In genomic region chr12:111668457-111668912, GRCm38 (mm10) we compare ENCODE assay signal across 8 mouse cellular contexts. TPM values are rescaled to one million over a fixed set of nuclear protein-coding genes. Genes with fewer than 3 reads are reported as not detected.
DNase-seq lines count a peak whose midpoint lies in the region; TF ChIP-seq lines count a peak whose summit lies in the region.

No protein-coding gene starts in this region.

- intact Hi-C loops in gastrocnemius, adult 2 months (cut with DNase I), result loop anchor here (1.0 to 5.0 kb wide), 3 partner anchors 28 to 334 kb away; no protein-coding TSS in a partner anchor

- no peaks in the 10 kb centered on the region for H3K9me3 ChIP-seq in megakaryocyte, embryonic 14.5 days

- TF ChIP-seq CTCF in gastrocnemius, adult 2 months (IDR thresholded peaks at IDR 0.05), result peak; percentile 97

- H3K4me1 ChIP-seq in megakaryocyte, embryonic 14.5 days, result peaks cover 95% of the 10 kb centered on the region

- DNase-seq in WW6 (ENCODE audit: low read depth, low spot score), result peak; percentile 80
- DNase-seq in cerebellum, postnatal 4 days (ENCODE audit: low spot score in 2 of 2), result peak; percentile 97 to 98
- peak; percentile 97 for DNase-seq in gastrocnemius, adult 2 months
- DNase-seq in hindlimb bud, embryonic 11.5 days (ENCODE audit: extremely low spot score, low read depth, low spot score), result peak; percentile 86
- peak; percentile 92 to 93 for DNase-seq in left cerebral cortex, adult 8-10 months (ENCODE audit: low spot score in 2 of 2)
- DNase-seq in right cerebral cortex, postnatal 10 days (ENCODE audit: low spot score in 2 of 2), result peak; percentile 95 to 97
- DNase-seq in urinary bladder, postnatal 25 days (ENCODE audit: low spot score), result peak; percentile 99

- H3K27ac ChIP-seq in gastrocnemius, adult 2 months, result peak overlapping the region; percentile 94

- peaks cover 32% of the 10 kb centered on the region for H3K27me3 ChIP-seq in megakaryocyte, embryonic 14.5 days (replicated peaks)

- peak overlapping the region; percentile 83 for H3K4me3 ChIP-seq in gastrocnemius, adult 2 months
- peak overlapping the region; percentile 92 for H3K4me3 ChIP-seq in megakaryocyte, embryonic 14.5 days (replicated peaks)

- H3K36me3 ChIP-seq in megakaryocyte, embryonic 14.5 days (replicated peaks; ENCODE audit: low read length), result peaks cover 19% of the 10 kb centered on the region

RNA-seq across cellular contexts. Expression of gene Ckb, which starts 3.7 kb away (rescaled TPM):
- total RNA-seq in gastrocnemius, adult 2 months (2021), result 10 to 100 TPM in 1 of 2 experiments, 1 to 10 TPM in 1; 6.7 to 10.8 TPM
- total RNA-seq in left cerebral cortex, adult 8-10 months (2022), result 1,000 to 10,000 TPM; 1,860 to 1,987 (median 1,908) TPM
- 64.6 and 102 TPM in 2 replicates for polyA plus RNA-seq in megakaryocyte, embryonic 14.5 days (2012; ENCODE audit: insufficient read depth, low replicate concordance)

RNA-seq across cellular contexts. Expression of gene Trmt61a, which starts 9.4 kb away (rescaled TPM):
- total RNA-seq in gastrocnemius, adult 2 months (2021), result 1 to 10 TPM; 3.1 to 3.8 TPM
- 10 to 100 TPM; 18.6 to 22.6 (median 20.8) TPM for total RNA-seq in left cerebral cortex, adult 8-10 months (2022)
- polyA plus RNA-seq in megakaryocyte, embryonic 14.5 days (2012; ENCODE audit: insufficient read depth, low replicate concordance), result 9.9 and 10.0 TPM in 2 replicates

RNA-seq across cellular contexts. Expression of gene Bag5, which starts 44.6 kb away (rescaled TPM):
- 10 to 100 TPM; 14.7 to 19.2 TPM for total RNA-seq in gastrocnemius, adult 2 months (2021)
- total RNA-seq in left cerebral cortex, adult 8-10 months (2022), result 10 to 100 TPM; 59.0 to 65.9 (median 59.6) TPM
- 2.5 and 4.8 TPM in 2 replicates for polyA plus RNA-seq in megakaryocyte, embryonic 14.5 days (2012; ENCODE audit: insufficient read depth, low replicate concordance)

RNA-seq across cellular contexts. Expression of gene Apopt1, which starts 44.6 kb away (rescaled TPM):
- total RNA-seq in gastrocnemius, adult 2 months (2021), result 10 to 100 TPM; 37.4 to 46.7 TPM
- total RNA-seq in left cerebral cortex, adult 8-10 months (2022), result 10 to 100 TPM; 38.6 to 41.1 (median 39.6) TPM
- polyA plus RNA-seq in megakaryocyte, embryonic 14.5 days (2012; ENCODE audit: insufficient read depth, low replicate concordance), result 65.2 and 126 TPM in 2 replicates

Comparison
In these comparisons a context has a peak if more than half of its experiments do, and no peak if none do; other contexts are left out.
1. Peak in every context shown above with its lines: DNase-seq, H3K4me3 ChIP-seq and H3K27ac ChIP-seq.
2. RNA of gene Ckb, which starts 3.7 kb away (total RNA-seq): 1,860 to 1,987 TPM in left cerebral cortex, adult 8-10 months; 6.7 to 10.8 TPM in gastrocnemius, adult 2 months; every median in the first group is over 100 times any median in the second.
3. RNA of gene Trmt61a, which starts 9.4 kb away (total RNA-seq): 18.6 to 22.6 TPM in left cerebral cortex, adult 8-10 months; 3.1 to 3.8 TPM in gastrocnemius, adult 2 months; every median in the first group is over 4 times any median in the second.